Mouse (Mus musculus) cerebellum, adult 2 months (tissue): ENCODE measurements at regions not wholly inside any gene's neighbourhood (a gene's known extent, or its start where the extent isn't known, plus 50 kb on each side); places are given as distances from the start of the nearest gene placed in this dataset.

ENCODE experiments used
- DNase-seq, 2 experiments: peaks; one replicate each; pipeline ENCODE4 v3.0.0; 2021
- H3K27ac ChIP-seq: fragments of 200-500 bp; 2 replicates; pipeline ENCODE4 v1.5.1; 2012; ENCODE audit warnings: low read length, control low read depth, inconsistent platforms; ENCODE audit not compliant: insufficient read depth
- H3K27me3 ChIP-seq: fragments of 200-500 bp; 2 replicates; pipeline ENCODE4 v1.6.1; 2012; ENCODE audit warnings: inconsistent platforms, mild to moderate bottlenecking, low read length, moderate library complexity; ENCODE audit not compliant: control insufficient read depth, insufficient read depth
- H3K4me1 ChIP-seq: fragments of 200-500 bp; 2 replicates; pipeline ENCODE4 v1.6.1; 2011; ENCODE audit warnings: low read length; ENCODE audit not compliant: control insufficient read depth, insufficient read depth
- H3K4me3 ChIP-seq: fragments of 200-500 bp; replicated peaks from 2 replicates; pipeline ENCODE3; 2011; ENCODE audit warnings: mild to moderate bottlenecking, low read depth, low read length, control low read depth; ENCODE audit not compliant: insufficient read depth
- CTCF ChIP-seq: fragments of 200-500 bp; IDR thresholded peaks from 2 replicates; pipeline ENCODE4 v1.5.1; 2011; ENCODE audit warnings: low read depth, mild to moderate bottlenecking, control low read depth, low read length, moderate library complexity, borderline replicate concordance; ENCODE audit not compliant: insufficient read depth
- POLR2A ChIP-seq: fragments of 200-500 bp; IDR thresholded peaks from 2 replicates; pipeline ENCODE4 v1.6.1; 2011; ENCODE audit warnings: low read length, control low read depth, borderline replicate concordance; ENCODE audit not compliant: insufficient read depth
- WGBS: fragments of 180-500 bp; shearing (Covaris S2); methylation state at CpG from one replicate; pipeline ENCODE4 v1.1.7; 2018; 5-methylcytosine and 5-hydroxymethylcytosine counted together

DNA sequence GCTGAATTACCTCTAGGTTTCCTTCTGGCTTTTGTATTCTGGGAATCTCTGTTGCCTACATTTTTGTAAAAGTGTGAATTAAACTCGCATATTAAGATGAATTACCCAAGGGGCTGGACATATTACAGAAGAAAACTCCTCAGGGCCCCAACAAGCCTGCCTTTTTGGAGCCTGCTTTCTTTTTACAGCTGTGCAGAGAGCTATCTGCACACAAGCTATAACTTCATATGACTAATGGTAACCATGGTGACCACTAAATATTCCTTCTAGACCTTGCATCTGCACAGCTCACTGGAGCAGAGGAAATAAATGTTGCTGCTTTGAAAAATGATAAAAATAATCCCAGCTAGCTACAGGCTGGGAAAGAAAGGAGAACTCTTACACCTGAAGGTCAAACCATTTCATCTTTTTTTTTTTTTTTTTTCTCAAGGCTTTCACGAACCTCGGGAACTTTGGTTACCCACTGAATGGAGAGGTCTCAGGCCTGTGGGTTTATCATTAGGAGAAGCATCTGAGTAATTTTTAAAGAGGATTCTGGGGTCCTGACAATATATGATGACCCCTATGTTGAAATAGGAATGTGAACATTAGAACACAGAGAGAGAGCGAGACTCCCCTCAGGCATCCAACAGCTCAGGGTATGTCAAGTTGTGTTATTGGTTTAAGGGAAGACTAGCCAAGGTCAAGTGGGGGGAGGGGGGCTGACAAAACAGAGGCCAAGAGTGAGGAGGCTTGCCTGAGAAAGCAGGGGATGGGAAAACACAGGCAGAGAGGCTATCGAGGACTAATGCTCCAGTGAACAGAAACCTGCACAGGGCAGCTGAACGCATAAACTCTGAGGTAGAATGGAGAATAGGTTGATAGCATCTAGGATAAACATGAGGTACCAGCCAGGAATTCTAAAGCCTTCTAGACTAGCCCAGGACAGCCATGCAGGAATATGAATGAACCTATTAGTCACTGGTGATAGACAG is 188.4 kb downstream of the Phlda1 start:
- H3K27me3 ChIP-seq, result no peaks in the 10 kb centered on the region
- DNase-seq, result no peak
- no peak overlapping the region for H3K27ac ChIP-seq
- no peak for TF ChIP-seq CTCF
- TF ChIP-seq POLR2A, result no peak
- 59% methylated on average over 6 of the region's 6 CpGs for WGBS
- no peak overlapping the region for H3K4me3 ChIP-seq
- H3K4me1 ChIP-seq, result no peaks in the 10 kb centered on the region

GRCm38 (mm10) chr10:111695918-111696760 is 190.1 kb downstream of the Phlda1 start:
- Histone ChIP-seq H3K4me1 (no peaks in the 10 kb centered on the region), H3K4me3 (no peak overlapping the region), H3K27ac (no peak overlapping the region), H3K27me3 (no peaks in the 10 kb centered on the region)
- 45% methylated on average over 4 of the region's 4 CpGs for WGBS
- peak in 1 of 2 experiments; percentile 4 for DNase-seq
- TF ChIP-seq CTCF (no peak), POLR2A (no peak)

GRCm38 (mm10) chr10:111696987-111697386 is 190.9 kb downstream of the Phlda1 start:
- Histone ChIP-seq H3K4me1 (no peaks in the 10 kb centered on the region), H3K27me3 (no peaks in the 10 kb centered on the region), H3K27ac (no peak overlapping the region), H3K4me3 (no peak overlapping the region)
- no peak for DNase-seq
- 97% methylated on average over 2 of the region's 2 CpGs for WGBS
- TF ChIP-seq POLR2A (no peak), CTCF (no peak)

GRCm38 (mm10) chr10:111699557-111700508 is 193.7 kb downstream of the Phlda1 start:
- Histone ChIP-seq H3K4me3 (no peak overlapping the region), H3K27ac (no peak overlapping the region), H3K27me3 (no peaks in the 10 kb centered on the region), H3K4me1 (no peaks in the 10 kb centered on the region)
- 67% methylated on average over 16 of the region's 16 CpGs for WGBS
- DNase-seq, result no peak
- TF ChIP-seq POLR2A (no peak), CTCF (no peak)

- DNase-seq, result no peak
- no peak for TF ChIP-seq POLR2A
- TF ChIP-seq CTCF, result no peak
- no peaks in the 10 kb centered on the region for H3K27me3 ChIP-seq
- 91% methylated on average over 3 of the region's 3 CpGs for WGBS
- no peak overlapping the region for H3K27ac ChIP-seq
- no peaks in the 10 kb centered on the region for H3K4me1 ChIP-seq
- H3K4me3 ChIP-seq, result no peak overlapping the region
Measured at GRCm38 (mm10) chr10:111700570-111700969, 194.5 kb downstream of the Phlda1 start.

GRCm38 (mm10) chr10:111701138-111701537 is 195.1 kb downstream of the Phlda1 start:
- no peak for DNase-seq
- H3K4me1 ChIP-seq, result no peaks in the 10 kb centered on the region
- no peak overlapping the region for H3K4me3 ChIP-seq
- no peak for TF ChIP-seq CTCF
- TF ChIP-seq POLR2A, result no peak
- no peak overlapping the region for H3K27ac ChIP-seq
- no peaks in the 10 kb centered on the region for H3K27me3 ChIP-seq
- 75% methylated on average over 4 of the region's 4 CpGs for WGBS

GRCm38 (mm10) chr10:111702435-111702834 is 196.3 kb downstream of the Phlda1 start:
- DNase-seq, result no peak
- H3K27me3 ChIP-seq, result no peaks in the 10 kb centered on the region
- no peak overlapping the region for H3K27ac ChIP-seq
- WGBS, result 97% methylated on average over 6 of the region's 6 CpGs
- TF ChIP-seq CTCF, result no peak
- no peak for TF ChIP-seq POLR2A
- H3K4me1 ChIP-seq, result no peaks in the 10 kb centered on the region
- no peak overlapping the region for H3K4me3 ChIP-seq
